Mouse (Mus musculus) embryonic fibroblast, embryonic 13.5 days (primary cell): ENCODE measurements around the gene Msh5.

Experiments used
- CTCF ChIP-seq: IDR thresholded peaks from 2 replicates; pipeline ENCODE4 v1.5.1; 2011; ENCODE audit warnings: mild to moderate bottlenecking, control low read depth, low read length, moderate library complexity, borderline replicate concordance; ENCODE audit not compliant: insufficient read depth
- POLR2A ChIP-seq: IDR thresholded peaks from 2 replicates; pipeline ENCODE4 v1.6.1; 2011; ENCODE audit warnings: low read depth, mild to moderate bottlenecking, control low read depth, low read length, moderate library complexity

- TF ChIP-seq CTCF (no peak), POLR2A (no peak)
Measured at GRCm38 (mm10) chr17:35012430-35012829, 34.1 kb downstream of the Msh5 start.
